Mouse (Mus musculus) spleen, adult 2 months (tissue): ENCODE measurements around the gene Ppp4r4.

Experiments used
- CTCF ChIP-seq: fragments of 200-500 bp; IDR thresholded peaks from 2 replicates; pipeline ENCODE4 v1.5.1; 2011; ENCODE audit warnings: mild to moderate bottlenecking, inconsistent platforms; ENCODE audit not compliant: insufficient read depth, insufficient read length, insufficient replicate concordance; ENCODE audit errors: extremely low read depth
- POLR2A ChIP-seq: fragments of 200-500 bp; IDR thresholded peaks from 2 replicates; pipeline ENCODE4 v1.6.1; 2011; ENCODE audit warnings: low read depth, low read length, inconsistent platforms

DNA sequence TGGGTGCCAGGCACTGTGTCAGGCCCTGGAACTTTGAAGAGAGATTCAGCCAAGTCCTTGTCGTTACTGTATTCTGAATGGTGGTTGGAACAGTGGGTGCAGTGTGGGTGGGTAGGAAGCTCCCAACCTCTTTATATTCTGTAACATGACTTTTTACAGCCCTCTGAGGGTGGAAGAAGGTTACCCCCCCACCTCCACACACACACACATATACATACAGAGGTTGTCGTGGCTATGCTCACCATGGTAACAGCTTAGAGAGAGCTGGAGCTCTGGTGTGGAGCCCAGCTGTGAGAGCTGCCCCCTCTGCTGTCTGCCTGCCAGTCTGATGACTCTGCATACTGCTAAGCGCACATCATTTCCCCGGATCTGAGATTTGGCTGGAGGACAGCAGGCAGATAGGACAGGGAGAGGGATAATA is 18.6 kb upstream of the Ppp4r4 start:
- TF ChIP-seq CTCF (no peak), POLR2A (no peak)
